Mouse (Mus musculus) stomach, postnatal 0 days (tissue): ENCODE measurements around the gene Tbcel.

Experiments used
- CTCF ChIP-seq: IDR thresholded peaks from 2 replicates; pipeline ENCODE4 v1.5.1; 2016; ENCODE audit warnings: antibody characterized with exemption, low read depth, mild to moderate bottlenecking, moderate library complexity
- EP300 ChIP-seq: optimal IDR thresholded peaks from 2 replicates; pipeline ENCODE3; 2016; ENCODE audit warnings: antibody characterized with exemption

- TF ChIP-seq EP300, result no peak
- no peak for TF ChIP-seq CTCF
These were observed 122.0 kb downstream of the Tbcel start for GRCm38 (mm10) chr9:42385656-42386055.
